Mouse (Mus musculus) kidney, embryonic 16.5 days (tissue): ENCODE results near the gene Tmx4. TPM values are rescaled to one million over a fixed set of nuclear protein-coding genes. Genes with fewer than 3 reads are reported as not detected.

Experiments used
- ATAC-seq: fragments of 200-750 bp; cut with Nextera tagmentation; 2 replicates; pipeline ENCODE4 v1.8.0; 2017; ENCODE audit warnings: moderate TSS enrichment; ENCODE audit not compliant: low FRiP score, low TSS enrichment
- H3K27ac ChIP-seq: fragments of 300-500 bp; sonication (generic); 2 replicates; pipeline ENCODE4 v1.5.1; 2014; ENCODE audit warnings: low read length
- H3K27me3 ChIP-seq: fragments of 300-500 bp; sonication (generic); 2 replicates; pipeline ENCODE4 v1.6.1; 2014; ENCODE audit warnings: low read length, control low read depth, mixed read lengths; ENCODE audit not compliant: insufficient read depth
- H3K36me3 ChIP-seq: fragments of 300-500 bp; sonication (generic); 2 replicates; pipeline ENCODE4 v1.6.1; 2014; ENCODE audit warnings: low read length, control low read depth, mixed read lengths; ENCODE audit not compliant: insufficient read depth
- H3K4me1 ChIP-seq: fragments of 300-500 bp; sonication (generic); 2 replicates; pipeline ENCODE4 v1.6.1; 2014; ENCODE audit warnings: low read length, control low read depth, mixed read lengths; ENCODE audit not compliant: insufficient read depth
- H3K4me2 ChIP-seq: fragments of 300-500 bp; sonication (generic); replicated peaks from 2 replicates; pipeline ENCODE4 v1.6.1; 2014; ENCODE audit warnings: low read depth, low read length
- H3K4me3 ChIP-seq: fragments of 300-500 bp; sonication (generic); 2 replicates; pipeline ENCODE4 v1.5.1; 2014; ENCODE audit warnings: mild to moderate bottlenecking, low read length
- H3K9ac ChIP-seq: fragments of 300-500 bp; sonication (generic); replicated peaks from 2 replicates; pipeline ENCODE4 v1.6.1; 2014; ENCODE audit warnings: low read length
- H3K9me3 ChIP-seq: fragments of 300-500 bp; sonication (generic); 2 replicates; pipeline ENCODE4 v1.6.1; 2016; ENCODE audit warnings: low read length, control low read depth
- WGBS: fragments of 180-500 bp; shearing (Covaris S2); extraction: QIAGEN DNeasy Blood & Tissue Kit; methylation state at CpG from one replicate; pipeline ENCODE4 v1.1.7; 2014; 5-methylcytosine and 5-hydroxymethylcytosine counted together
- polyA plus RNA-seq: library from polyadenylated mRNA; unstranded; fragments of >200 nt; fragmentation: Nextera tagmentation; extraction: Ambion mirVana; gene quantifications from 2 replicates; pipeline ENCODE4 v1.2.1, GENCODE M21; 2015

Gene Tmx4
- polyA plus RNA-seq, 1 experiment from 2014 or later: 20.4 TPM

- no peak overlapping the region for H3K4me3 ChIP-seq
- no peaks in the 10 kb centered on the region for H3K27me3 ChIP-seq
- H3K4me1 ChIP-seq: no peaks in the 10 kb centered on the region
- H3K27ac ChIP-seq: no peak overlapping the region
- H3K4me2 ChIP-seq: no peak overlapping the region
- H3K9me3 ChIP-seq: no peaks in the 10 kb centered on the region; the same call in 1 of the 2 replicates
- ATAC-seq: no peak
- H3K9ac ChIP-seq: no peak overlapping the region
- no peaks in the 10 kb centered on the region for H3K36me3 ChIP-seq
- WGBS: 96% methylated on average over 6 of the region's 6 CpGs
Observed at GRCm38 (mm10) chr2:134591081-134591694, 52.8 kb downstream of the Tmx4 start.

GRCm38 (mm10) chr2:134585243-134585642 lies 58.7 kb downstream of the Tmx4 start:
- no peaks in the 10 kb centered on the region for H3K36me3 ChIP-seq
- H3K9me3 ChIP-seq: no peaks in the 10 kb centered on the region; the same call in 1 of the 2 replicates
- no peak overlapping the region for H3K9ac ChIP-seq
- no peak overlapping the region for H3K27ac ChIP-seq
- ATAC-seq: no peak
- no peak overlapping the region for H3K4me2 ChIP-seq
- H3K4me1 ChIP-seq: no peaks in the 10 kb centered on the region
- H3K27me3 ChIP-seq: no peaks in the 10 kb centered on the region
- H3K4me3 ChIP-seq: no peak overlapping the region
- 73% methylated on average over 4 of the region's 4 CpGs for WGBS

- no peak overlapping the region for H3K4me3 ChIP-seq
- ATAC-seq: no peak
- no peak overlapping the region for H3K4me2 ChIP-seq
- H3K36me3 ChIP-seq: no peaks in the 10 kb centered on the region
- H3K27me3 ChIP-seq: no peaks in the 10 kb centered on the region
- H3K27ac ChIP-seq: no peak overlapping the region
- H3K9ac ChIP-seq: no peak overlapping the region
- H3K9me3 ChIP-seq: 0 out of 2 replicates have a peak, but pooled peaks cover 6% of the 10 kb centered on the region
- WGBS: 93% methylated on average over 3 of the region's 3 CpGs
- no peaks in the 10 kb centered on the region for H3K4me1 ChIP-seq
Observed at GRCm38 (mm10) chr2:134559422-134559821, 84.5 kb downstream of the Tmx4 start.

- H3K27me3 ChIP-seq: no peaks in the 10 kb centered on the region
- no peaks in the 10 kb centered on the region for H3K9me3 ChIP-seq
- WGBS: 79% methylated on average over 8 of the region's 8 CpGs
- H3K4me1 ChIP-seq: no peaks in the 10 kb centered on the region
- no peak within 1 kb of the TSS for H3K4me2 ChIP-seq
- H3K27ac ChIP-seq: no peak within 1 kb of the TSS
- ATAC-seq: no peak
- H3K36me3 ChIP-seq: no peaks in the 10 kb centered on the region
- H3K9ac ChIP-seq: no peak within 1 kb of the TSS
- H3K4me3 ChIP-seq: no peak within 1 kb of the TSS
Observed at GRCm38 (mm10) chr2:134554221-134554727, 89.7 kb downstream of the Tmx4 start, which contains the start of gene Hao1. TSS of gene Hao1 (minus strand) at chr2:134554368.

GRCm38 (mm10) chr2:134552358-134552757 lies 91.6 kb downstream of the Tmx4 start:
- Histone ChIP-seq H3K4me3 (no peak overlapping the region), H3K4me1 (no peaks in the 10 kb centered on the region), H3K9me3 (no peaks in the 10 kb centered on the region), H3K27me3 (no peaks in the 10 kb centered on the region), H3K27ac (no peak overlapping the region), H3K4me2 (no peak overlapping the region), H3K9ac (no peak overlapping the region), H3K36me3 (no peaks in the 10 kb centered on the region)
- no peak for ATAC-seq

- H3K36me3 ChIP-seq: no peaks in the 10 kb centered on the region
- no peak overlapping the region for H3K27ac ChIP-seq
- ATAC-seq: no peak
- H3K27me3 ChIP-seq: no peaks in the 10 kb centered on the region
- H3K4me1 ChIP-seq: no peaks in the 10 kb centered on the region
- H3K9me3 ChIP-seq: no peaks in the 10 kb centered on the region
- no peak overlapping the region for H3K4me3 ChIP-seq
- WGBS: 29% methylated on average over 4 of the region's 4 CpGs
- H3K9ac ChIP-seq: no peak overlapping the region
- H3K4me2 ChIP-seq: no peak overlapping the region
Observed at GRCm38 (mm10) chr2:134549770-134550169, 94.2 kb downstream of the Tmx4 start.

- Histone ChIP-seq H3K4me1 (no peaks in the 10 kb centered on the region), H3K9ac (no peak overlapping the region), H3K27me3 (no peaks in the 10 kb centered on the region), H3K4me2 (no peak overlapping the region), H3K27ac (no peak overlapping the region), H3K4me3 (no peak overlapping the region), H3K9me3 (no peaks in the 10 kb centered on the region), H3K36me3 (no peaks in the 10 kb centered on the region)
- 70% methylated on average over 5 of the region's 5 CpGs for WGBS
- no peak for ATAC-seq
Observed at GRCm38 (mm10) chr2:134545116-134545515, 98.8 kb downstream of the Tmx4 start.

- H3K9me3 ChIP-seq: no peaks in the 10 kb centered on the region
- no peaks in the 10 kb centered on the region for H3K36me3 ChIP-seq
- no peaks in the 10 kb centered on the region for H3K4me1 ChIP-seq
- H3K27ac ChIP-seq: no peak overlapping the region
- H3K27me3 ChIP-seq: no peaks in the 10 kb centered on the region
- H3K4me2 ChIP-seq: no peak overlapping the region
- ATAC-seq: no peak
- no peak overlapping the region for H3K9ac ChIP-seq
- no peak overlapping the region for H3K4me3 ChIP-seq
- 82% methylated on average over 8 of the region's 8 CpGs for WGBS
Observed at GRCm38 (mm10) chr2:134544321-134545065, 99.5 kb downstream of the Tmx4 start.
